Mouse (Mus musculus): ENCODE measurements at regions not wholly inside any gene's neighbourhood (a gene's known extent, or its start where the extent isn't known, plus 50 kb on each side); places are given as distances from the start of the nearest gene placed in this dataset.

DNA sequence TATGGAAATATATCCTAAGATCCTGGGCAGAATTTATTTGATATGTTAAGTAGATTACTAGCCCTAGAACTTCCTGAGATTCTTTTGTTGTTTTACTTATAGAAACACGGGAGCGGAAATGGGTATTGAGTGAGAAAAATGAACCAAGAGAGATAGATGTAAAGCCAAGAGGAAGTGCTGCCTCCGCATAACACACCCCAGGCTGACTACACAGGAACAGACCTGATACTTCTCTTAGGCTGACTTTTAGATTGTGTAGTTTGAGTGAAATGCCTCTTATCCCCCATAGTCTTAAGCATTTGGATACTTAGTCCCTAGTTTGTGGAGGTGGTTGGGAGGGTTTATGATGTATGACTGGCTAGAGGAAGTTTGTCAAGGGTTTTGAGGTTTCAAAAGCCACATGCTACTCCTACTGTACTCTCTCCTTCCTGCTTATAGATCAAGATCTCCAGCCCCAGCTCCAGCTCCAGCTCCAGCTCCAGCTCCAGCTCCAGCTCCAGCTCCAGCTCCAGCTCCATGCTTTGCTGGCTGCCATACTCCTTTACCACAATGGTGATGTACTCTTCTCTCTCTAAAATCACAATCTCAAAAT is 210.0 kb upstream of the Nrp1 start:
- no peak for DNase-seq (ENCODE audit: low read depth, low spot score)

DNA sequence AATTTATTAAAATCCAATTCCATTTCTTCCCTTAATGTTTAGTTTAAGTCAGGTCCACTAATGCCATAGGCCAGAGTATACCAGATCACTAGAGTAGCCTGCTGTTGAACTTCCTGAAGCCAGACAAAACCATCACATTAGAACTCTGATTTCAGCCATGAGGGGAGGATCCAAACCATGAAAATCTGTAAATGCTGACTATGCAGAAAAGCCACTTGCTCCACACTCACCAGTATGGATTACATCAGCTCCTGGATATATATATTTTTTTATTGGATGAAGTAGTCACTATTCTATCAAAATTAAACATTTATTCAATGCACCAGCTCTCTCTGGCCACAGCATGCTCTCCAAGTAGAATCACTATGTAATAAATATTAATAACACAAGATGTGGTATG is 202.8 kb upstream of the Nrp1 start:
- no peak for DNase-seq (ENCODE audit: low read depth, low spot score)

DNA sequence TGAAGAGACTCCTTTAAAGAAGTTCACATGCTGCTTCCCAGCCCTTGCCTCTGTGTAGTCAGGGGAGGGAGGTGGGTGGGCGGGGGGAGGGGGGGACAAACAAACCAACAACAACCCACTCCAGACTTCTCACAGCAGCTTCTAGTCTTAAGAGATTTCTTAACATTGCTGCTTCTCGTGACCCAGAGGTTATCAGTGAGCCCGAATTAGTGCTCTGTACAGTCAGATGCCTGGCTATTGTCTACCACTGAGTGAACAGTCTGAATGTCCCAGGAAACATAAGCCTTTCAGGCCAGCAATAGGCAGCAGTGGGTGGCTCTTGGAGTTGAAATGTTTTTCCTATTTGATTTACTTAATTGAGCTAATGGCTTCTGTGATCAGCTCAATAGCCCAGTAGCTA is 202.2 kb upstream of the Nrp1 start:
- no peak for DNase-seq (ENCODE audit: low read depth, low spot score)

DNA sequence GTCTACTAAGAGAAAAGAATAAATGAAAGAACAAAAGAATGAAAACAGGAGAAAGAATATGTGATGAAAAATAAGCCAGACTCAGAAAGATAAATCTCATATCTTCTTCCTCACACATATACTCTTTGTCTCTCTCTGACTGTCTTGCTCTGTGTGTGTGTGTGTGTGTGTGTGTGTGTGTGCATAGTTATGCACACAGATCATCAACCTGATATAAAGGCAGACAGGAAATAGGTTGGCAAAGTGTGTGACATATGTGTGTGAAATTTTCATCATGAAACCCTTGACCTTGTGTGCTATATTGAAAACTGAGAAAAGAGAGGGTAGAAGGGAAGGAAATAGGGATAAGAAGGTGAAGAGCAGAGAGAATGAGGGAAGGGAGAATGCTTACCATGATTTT is 195.5 kb upstream of the Nrp1 start:
- no peak for DNase-seq (ENCODE audit: low read depth, low spot score)

DNA sequence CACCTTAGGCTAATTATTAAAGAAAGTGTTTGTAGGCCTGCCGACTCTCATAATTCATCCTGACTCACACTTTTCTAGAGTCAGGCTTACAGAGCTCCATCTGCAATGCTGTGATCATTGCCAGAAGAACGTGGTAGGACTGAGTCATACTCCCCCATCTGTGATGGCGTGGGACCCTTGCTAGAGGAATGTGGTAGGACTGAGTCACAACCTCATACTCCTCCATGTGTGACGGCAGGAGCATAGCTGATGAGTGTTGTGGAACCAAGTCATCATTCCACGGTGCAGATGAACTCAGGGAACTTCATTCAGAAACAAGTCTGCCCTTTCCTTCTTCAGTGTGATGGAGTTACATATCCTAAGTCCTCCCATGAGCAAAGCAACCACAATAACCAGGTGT is 193.4 kb upstream of the Nrp1 start:
- DNase-seq (ENCODE audit: low read depth, low spot score): no peak

DNA sequence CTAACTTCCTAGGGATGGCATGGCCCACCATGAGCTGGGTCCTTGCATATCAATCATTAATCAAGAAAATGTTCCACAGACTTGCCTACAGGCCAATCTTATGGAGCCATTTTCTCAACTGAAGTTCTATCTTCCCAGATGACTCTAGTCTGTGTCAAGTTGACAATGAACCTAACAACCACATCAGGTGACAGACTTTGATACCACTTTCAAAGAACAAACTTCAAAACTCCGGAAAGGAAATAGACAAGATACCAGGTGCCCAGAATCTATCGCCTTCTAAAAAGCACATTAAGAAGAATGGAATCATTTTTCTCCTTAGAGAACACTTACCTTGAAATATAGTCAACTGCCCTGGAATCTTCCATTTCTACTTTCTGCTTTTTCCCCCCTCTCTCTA is 192.8 kb upstream of the Nrp1 start:
- no peak for DNase-seq (ENCODE audit: low read depth, low spot score)

DNA sequence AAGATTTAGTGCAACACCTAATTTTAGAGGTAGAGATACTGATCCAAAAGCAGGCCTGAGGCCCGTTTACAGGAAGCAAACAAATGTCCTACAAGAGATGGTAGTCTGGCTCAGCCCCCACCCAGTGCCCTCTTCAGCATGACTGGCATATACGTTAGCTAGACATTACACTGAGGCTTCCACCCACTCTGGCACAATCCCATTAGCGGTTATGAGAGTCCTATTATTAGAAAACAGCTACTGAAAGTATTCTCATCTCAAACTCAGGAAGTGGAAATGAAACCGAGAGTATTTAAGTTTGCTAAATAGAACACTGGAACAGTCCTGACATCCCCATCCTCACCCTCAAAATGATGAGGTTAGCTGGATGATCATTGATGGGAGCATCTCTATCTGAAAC is 192.3 kb upstream of the Nrp1 start:
- DNase-seq (ENCODE audit: low read depth, low spot score): no peak

DNA sequence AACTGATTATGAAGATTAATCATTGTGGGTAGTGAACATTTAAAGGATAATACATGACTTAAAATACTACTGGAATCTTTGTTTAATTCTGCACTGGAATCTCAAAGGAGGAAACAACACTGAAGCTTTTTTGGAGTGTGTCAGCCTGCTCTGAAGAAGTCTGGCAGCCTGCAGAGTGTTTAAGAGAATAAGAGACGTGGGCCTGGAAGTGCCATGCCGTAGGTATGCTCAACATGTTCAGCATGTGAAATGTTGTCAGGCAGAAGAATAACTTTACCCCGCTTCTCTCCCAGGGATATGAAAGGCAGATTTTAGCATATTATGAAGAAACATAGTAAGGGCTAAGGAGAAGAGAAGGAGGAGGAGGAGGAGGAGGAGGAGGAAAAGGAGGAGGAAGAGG is 189.6 kb upstream of the Nrp1 start:
- DNase-seq (ENCODE audit: low read depth, low spot score): no peak

DNA sequence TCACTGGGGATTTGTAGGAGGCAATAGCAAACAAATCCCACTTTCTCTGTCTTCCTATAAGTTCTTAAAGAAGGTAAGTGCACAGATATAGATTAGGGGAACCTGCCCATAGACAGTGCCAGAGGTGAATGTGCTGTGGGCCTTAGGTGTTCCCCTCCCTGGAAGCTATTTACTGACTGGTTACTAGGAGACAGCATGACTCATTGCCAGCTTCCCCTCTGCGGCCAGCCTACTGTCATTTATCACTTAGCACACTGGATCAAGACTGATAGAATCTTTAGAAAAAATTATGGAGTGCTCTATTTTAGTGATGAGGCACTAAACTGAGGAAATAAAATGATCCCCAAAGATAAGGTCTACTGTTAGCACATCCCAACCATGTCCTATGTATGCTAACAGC is 187.3 kb upstream of the Nrp1 start:
- no peak for DNase-seq (ENCODE audit: low read depth, low spot score)

DNA sequence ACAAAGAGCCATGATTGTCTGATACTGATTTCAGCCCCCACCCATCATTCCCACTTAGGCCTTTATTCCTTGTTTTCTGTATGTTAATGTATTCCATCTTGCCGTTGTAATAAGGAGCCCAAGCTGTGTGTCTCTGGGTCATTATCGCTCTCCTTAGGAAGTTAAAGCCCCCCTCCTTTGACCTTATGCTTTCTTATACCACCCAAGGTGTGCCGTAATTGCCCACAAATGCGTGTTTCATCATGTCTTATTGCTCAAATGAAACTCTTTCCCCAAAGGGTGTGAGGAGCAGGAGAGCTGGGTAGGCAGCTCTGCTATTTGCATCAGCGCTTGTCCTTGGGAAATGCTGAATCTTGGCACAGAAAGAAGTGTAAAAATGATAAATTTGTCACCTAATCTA is 178.2 kb upstream of the Nrp1 start:
- no peak for DNase-seq (ENCODE audit: low read depth, low spot score)

DNA sequence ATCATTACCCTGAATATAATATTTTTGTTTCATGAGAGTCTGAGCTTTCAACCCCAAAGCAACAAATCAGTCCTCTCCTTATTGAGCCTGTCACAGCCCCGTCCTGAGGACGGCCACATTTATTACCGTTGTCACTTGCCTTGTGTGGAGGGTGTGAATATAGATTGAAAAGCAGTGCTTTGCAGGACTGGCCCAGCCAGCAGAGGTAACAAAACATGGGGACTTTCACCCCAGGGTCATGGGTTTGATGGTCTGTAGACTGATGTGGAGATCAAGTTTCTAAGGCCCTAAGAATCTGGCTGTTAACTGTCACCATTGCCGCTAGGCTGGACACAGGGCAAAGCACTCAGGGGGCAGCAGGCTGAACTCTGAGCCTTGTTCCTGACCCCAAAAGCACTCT is 175.3 kb upstream of the Nrp1 start:
- DNase-seq (ENCODE audit: low read depth, low spot score): no peak

DNA sequence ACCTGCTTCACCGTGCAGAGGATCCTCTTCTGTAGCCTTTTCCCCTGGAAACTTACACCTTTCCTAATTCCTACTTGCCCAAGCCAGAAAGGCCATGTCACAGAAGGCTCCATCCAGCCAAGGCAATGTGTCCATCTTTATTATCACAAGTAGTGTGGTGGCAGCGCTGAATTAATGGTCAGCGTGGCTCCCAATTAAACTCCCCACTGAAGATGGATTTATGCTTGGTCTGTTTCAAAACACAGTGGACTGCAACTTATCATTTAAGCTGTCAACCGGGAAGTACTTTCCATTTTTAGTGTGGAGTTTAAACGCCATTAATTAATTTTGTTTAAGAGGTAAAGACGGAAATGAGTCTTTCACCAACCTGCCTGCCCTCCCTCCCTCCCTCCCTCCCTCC is 170.1 kb upstream of the Nrp1 start:
- no peak for DNase-seq (ENCODE audit: low read depth, low spot score)

DNA sequence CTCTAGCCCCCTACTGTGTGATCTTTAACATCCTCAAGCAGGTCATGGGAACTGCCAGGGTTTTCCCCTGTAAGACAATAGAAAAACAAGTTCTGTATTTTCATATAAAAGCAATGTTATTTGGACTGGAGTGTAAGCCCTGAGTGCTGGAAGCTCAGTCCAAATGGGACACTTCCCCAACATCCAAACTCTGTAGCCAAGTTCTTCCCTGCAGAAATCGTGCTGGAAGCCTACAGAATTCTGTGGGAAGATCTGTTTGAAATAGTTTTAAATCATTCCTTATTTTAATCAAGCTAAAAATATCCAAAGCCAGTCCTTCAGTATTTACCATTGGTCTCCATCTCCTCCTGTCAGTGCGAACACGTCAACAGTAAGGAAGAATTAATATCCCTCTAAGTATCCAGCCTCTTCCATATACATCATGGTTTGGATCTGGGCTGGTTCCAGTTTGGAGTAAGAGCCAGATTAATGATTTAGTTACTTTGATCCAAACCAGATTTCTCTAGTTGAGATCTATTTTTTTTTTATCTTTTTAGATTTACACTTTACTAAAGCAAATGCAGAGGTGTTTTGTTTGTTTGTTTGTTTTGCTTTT is 165.0 kb upstream of the Nrp1 start:
- DNase-seq (ENCODE audit: low read depth, low spot score): no peak

DNA sequence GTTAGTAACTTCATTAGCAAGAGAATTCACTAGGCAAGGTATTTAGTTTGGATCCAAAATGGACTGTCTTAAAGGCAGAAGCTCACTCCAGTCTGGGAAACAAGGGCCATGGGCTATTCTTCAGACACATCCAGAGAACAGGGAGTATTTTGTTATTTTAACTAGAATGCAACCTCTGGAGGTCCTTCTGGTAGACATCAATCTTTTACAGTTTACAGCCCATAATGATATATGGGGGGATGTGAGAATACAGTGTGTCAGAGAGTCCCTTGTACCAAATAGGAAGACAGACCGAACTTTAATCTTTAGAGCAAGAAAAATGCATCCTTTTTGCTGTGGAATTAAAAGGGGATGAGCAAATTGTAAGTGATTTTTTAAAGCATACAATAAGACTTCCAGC is 157.6 kb upstream of the Nrp1 start:
- DNase-seq (ENCODE audit: low read depth, low spot score): no peak

DNA sequence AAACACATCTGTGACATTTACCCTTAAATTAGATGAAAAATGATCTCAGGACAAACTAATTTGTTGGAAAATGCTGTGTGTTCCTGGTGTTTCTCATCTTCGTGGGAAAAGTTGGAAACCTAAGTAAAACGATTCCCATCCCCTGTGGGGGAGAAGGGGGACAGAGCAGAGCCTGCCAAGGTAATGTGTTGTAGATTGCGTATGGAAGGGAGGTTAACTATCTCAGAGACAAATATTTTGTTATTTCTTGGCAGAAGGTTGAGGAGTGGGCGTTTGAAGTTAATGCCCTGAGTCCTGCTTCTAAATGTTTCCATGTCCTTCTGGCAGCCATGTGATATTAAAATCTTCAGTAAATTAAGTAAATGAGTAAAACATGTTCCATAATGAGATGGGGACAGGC is 156.8 kb upstream of the Nrp1 start:
- DNase-seq (ENCODE audit: low read depth, low spot score): no peak

DNA sequence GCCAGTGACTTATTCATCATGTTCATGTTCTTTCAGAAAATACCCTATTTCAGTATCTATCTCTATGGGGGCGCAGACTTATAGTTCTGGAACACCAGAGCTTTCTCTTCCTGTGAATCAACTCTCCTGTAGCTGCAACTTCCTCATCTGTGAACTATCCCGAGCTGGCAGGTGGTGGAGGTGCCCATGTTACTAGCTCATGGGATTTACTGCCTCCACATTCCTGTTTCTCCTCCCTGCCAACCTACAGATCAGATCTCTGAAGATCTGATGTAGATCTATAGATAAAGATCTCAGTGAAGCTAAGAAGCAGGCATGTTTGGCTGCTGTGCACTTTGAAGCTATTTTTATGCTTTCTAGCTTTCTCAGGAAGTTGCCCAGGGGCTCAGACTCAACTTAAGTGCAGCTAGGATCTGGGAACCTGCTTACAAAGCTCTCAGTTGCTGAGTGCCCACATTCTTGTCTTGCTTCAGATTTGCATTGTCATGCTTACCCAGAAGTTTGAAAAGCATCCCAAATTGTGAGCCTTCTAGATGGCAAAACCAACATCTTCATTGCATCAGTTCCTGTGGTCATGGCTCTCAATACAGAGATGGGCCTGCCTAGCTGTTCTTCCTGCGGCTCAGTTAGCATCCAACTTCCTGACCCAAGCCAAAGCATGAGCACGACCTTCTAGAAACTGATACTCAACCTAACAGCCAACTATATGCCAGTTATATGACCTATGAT is 156.1 kb upstream of the Nrp1 start:
- no peak for DNase-seq (ENCODE audit: low read depth, low spot score)

DNA sequence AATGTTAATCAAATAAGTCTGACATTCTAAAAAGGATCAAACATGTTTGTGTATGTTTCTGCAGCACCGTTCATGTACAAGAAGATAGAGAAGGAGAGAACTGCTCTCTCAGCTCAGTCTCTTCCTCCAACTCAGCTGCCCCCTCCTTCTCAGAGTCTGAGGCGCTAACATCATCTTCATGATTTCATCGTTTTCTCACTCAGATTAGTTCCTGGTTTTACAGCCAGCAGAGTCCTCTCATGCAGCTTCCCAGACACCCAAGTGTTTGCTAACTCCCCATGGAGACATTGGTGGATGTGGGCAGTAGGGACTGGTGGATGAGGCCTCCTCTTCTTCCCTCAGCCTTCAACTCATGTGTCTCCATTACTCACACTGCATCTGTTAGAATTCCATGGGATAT is 153.6 kb upstream of the Nrp1 start:
- DNase-seq (ENCODE audit: low read depth, low spot score): no peak

DNA sequence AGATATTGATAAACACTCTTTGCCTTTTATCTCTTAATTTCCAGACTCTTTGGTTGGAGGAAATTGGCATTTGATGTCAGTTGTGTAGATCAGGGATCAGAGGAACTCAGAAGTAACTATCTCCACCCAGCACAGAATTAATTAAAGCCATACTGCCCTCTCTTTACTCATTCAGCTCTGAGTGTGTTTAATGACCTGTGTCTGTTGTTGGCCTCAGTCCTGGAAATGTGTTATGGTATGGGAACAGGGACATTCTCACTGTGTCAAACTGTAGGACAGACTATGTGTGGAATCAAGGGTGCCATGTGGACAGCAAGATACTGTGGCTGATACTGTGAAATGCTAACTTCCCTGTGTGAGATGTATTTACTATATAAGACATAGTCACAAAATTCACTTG is 151.3 kb upstream of the Nrp1 start:
- no peak for DNase-seq (ENCODE audit: low read depth, low spot score)

DNA sequence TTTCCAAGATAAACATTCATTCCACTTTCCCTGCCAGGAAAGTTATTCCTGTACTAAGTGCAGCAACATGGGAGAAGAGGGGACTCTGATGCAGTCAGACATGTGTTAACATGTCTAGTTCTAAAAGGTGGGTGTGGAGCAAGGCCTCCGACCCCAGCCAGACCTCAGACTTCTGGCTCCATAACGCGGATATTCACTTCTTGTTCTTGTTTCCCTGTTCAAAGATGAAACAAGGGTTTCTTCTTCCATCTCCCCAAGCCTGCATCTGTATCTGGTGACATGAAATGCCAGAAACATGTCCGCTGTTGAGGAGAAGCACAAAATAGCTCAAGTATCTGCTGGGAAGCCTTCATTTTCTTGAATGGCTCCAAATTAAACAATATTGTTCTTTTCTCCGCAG is 147.6 kb upstream of the Nrp1 start:
- DNase-seq (ENCODE audit: low read depth, low spot score): no peak

DNA sequence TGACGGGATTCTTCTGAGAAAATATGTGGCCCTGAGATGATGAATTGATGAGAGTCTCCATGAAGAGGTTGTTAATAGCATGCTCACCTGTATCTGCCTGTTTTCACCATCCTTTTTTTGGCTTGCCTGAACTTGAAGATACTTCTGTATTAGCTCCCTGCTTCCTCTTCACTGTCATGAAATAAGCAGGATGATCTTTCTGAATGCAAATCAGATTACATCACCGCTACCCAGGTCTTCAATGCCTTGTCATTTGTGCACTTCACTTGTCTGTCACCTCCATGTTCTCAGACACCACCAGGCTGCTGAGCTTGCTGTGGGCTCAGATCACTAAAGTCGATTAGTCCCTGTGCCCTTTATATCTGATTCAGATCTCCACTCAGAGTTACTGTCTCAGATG is 146.2 kb upstream of the Nrp1 start:
- no peak for DNase-seq (ENCODE audit: low read depth, low spot score)

DNA sequence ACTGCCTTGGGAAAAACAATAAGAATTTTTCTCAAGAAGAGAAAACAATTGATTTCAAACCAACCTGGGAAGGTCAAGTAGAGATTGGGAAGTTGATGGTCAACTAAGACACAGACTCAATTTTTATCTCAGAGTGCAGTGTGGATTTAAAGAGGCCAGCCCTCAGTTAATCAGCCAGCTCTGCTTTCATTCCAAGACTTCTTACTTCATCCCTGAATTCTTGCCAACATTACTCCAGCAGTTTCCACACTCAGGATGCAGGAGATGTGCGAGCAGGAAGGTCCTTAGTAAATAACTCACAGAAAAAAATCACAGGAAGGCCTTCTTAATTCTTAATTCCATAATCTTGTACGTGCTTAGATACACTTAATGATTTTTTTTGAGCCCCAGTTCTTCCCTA is 144.1 kb upstream of the Nrp1 start:
- DNase-seq (ENCODE audit: low read depth, low spot score): no peak

DNA sequence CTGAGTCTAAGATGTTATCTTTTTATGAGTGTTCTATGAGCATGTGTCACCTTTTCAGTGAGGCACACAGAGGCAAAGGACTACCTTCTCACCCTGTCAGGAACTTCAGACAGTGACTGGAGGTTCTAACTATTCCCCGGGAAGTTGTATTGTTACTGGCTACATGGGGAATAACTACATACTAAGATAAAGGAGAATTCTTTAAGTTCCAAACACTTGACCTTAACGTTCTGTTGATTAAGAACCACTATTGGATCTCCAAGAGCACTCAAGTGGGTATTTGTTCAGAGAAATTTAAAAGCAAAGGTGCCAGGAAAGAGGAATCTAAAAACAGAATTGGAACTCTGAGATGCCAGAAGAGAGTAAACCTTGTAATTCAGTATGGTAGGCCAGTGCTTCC is 139.5 kb upstream of the Nrp1 start:
- DNase-seq (ENCODE audit: low read depth, low spot score): no peak

DNA sequence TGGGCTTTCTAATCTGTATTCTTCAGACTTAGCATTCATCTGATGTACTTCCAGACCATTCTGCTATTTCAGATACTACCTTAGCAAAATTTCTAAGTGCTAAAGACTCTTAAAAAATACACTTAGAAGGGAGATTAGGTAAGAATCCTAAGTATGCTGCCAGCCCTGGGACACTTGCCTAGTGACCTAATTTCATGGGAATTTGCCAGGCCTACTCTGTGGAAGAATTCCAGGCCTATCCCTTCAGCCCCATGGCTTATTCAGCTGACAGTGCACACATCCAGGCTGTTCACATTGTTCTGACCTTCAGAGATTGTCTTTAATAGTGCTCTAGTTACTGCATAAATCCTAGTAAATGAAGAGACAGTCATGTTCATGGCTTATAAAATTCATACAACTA is 138.9 kb upstream of the Nrp1 start:
- no peak for DNase-seq (ENCODE audit: low read depth, low spot score)

DNA sequence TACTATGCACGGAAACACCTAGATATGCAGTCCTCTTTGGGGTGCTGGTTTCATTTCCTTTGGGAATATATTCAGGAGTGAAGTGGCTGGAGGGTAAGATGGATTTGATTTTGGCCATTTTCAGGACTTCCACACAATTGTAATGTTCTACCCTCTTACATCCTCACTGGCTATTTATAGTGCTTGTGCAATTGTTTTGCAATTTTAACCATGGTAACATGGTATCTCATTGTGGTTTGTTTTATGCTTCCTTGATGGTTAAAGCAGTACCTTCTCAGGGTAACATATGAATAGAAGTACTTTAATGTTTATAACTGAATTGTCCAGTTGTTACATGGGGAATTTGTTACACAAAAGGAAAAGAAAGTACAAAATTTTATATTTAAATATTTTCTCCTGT is 135.3 kb upstream of the Nrp1 start:
- no peak for DNase-seq (ENCODE audit: low read depth, low spot score)
